Mouse (Mus musculus) midbrain, embryonic 10.5 days (tissue): ENCODE measurements at regions not wholly inside any gene's neighbourhood (a gene's known extent, or its start where the extent isn't known, plus 50 kb on each side); places are given as distances from the start of the nearest gene placed in this dataset.

Experiments used
- DNase-seq: peaks from one replicate; pipeline ENCODE4 v3.0.0-alpha.2; 2017; ENCODE audit warnings: low spot score
- H3K27ac ChIP-seq: fragments of 300-500 bp; sonication (generic); replicated peaks from 2 replicates; pipeline ENCODE4 v1.5.1; 2016; ENCODE audit warnings: mild to moderate bottlenecking
- H3K27me3 ChIP-seq: fragments of 300-500 bp; sonication (generic); 2 replicates; pipeline ENCODE4 v1.6.1; 2016; ENCODE audit warnings: low read depth, mild to moderate bottlenecking; ENCODE audit not compliant: poor library complexity, severe bottlenecking
- H3K36me3 ChIP-seq: fragments of 300-500 bp; sonication (generic); 2 replicates; pipeline ENCODE4 v1.6.1; 2016; ENCODE audit warnings: mild to moderate bottlenecking, moderate library complexity
- H3K4me1 ChIP-seq: fragments of 300-500 bp; sonication (generic); 2 replicates; pipeline ENCODE4 v1.6.1; 2016
- H3K4me3 ChIP-seq: fragments of 300-500 bp; sonication (generic); 2 replicates; pipeline ENCODE4 v1.5.1; 2016; ENCODE audit warnings: mild to moderate bottlenecking, moderate library complexity
- H3K9me3 ChIP-seq: fragments of 300-500 bp; sonication (generic); replicated peaks from 2 replicates; pipeline ENCODE4 v1.6.1; 2016; ENCODE audit warnings: mild to moderate bottlenecking
- WGBS: fragments of 180-500 bp; shearing (Covaris S2); methylation state at CpG from one replicate; pipeline ENCODE4 v1.1.7; 2016; 5-methylcytosine and 5-hydroxymethylcytosine counted together

DNA sequence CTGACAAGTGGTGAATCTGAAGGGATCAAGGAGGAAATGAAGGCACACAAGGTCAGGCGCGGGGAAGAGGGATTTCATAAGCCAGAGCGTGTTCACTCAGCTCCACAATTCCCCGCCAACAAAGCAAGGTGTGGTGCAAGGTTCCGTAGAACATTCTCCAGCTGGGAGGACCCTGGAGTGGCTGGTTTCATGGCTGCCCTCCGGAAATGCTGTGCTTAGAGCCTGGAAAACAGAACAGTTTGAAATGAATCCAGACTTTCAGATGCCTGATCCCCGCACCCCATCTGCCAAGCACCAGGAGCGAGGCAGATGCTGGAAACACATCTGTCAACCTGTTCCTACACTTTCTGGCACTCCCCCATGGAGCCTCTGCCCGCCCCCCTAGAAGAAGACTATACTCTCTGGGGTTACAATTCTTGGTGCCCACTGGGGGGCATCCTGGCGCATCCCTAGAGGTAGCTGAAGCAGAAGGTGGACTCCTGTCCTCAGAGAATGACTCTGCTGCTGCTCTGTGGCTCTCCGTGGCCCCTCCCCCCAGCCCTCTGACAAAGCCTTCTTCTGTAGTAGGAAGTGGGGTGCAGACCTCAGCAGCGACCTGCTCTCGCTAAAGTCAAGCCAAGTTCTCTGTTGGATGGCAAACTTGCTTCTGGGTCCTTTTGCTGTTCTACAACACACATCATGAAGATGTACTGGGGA lies 54.5 kb upstream of the Mafb start:
- 28% methylated on average over 13 of the region's 13 CpGs for WGBS
- DNase-seq, result peak; percentile 18
- Histone ChIP-seq H3K9me3 (no peaks in the 10 kb centered on the region), H3K27ac (peak overlapping the region; percentile 28; the same call in 1 of the 2 replicates), H3K27me3 (no peaks in the 10 kb centered on the region), H3K36me3 (no peaks in the 10 kb centered on the region), H3K4me1 (peaks cover 20% of the 10 kb centered on the region), H3K4me3 (no peak overlapping the region)

DNA sequence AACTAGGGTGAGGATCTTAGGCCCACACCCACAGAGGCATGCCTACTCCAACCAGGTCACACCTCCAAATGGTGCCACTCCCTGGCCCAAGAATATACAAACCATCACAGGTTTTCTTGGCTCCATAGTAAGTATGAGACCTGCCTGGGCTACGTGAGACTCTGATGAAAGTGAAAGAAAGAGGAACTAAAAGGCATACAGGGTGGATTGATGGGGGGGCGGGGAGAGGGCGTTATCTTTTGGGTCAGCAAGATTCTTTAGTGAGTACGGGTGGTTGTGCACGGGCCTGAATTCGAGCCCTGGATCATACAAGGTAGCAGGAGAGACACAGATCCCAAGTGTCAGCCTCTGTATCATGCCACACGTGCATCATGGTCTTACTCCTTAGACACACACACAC lies 57.6 kb upstream of the Mafb start:
- H3K36me3 ChIP-seq, result no peaks in the 10 kb centered on the region
- H3K9me3 ChIP-seq, result no peaks in the 10 kb centered on the region
- H3K27ac ChIP-seq, result no peak overlapping the region
- H3K4me1 ChIP-seq, result peaks cover 20% of the 10 kb centered on the region
- no peaks in the 10 kb centered on the region for H3K27me3 ChIP-seq
- DNase-seq, result no peak
- WGBS, result 91% methylated on average over 7 of the region's 7 CpGs
- no peak overlapping the region for H3K4me3 ChIP-seq

GRCm38 (mm10) chr2:160427431-160427830 lies 60.6 kb upstream of the Mafb start:
- H3K9me3 ChIP-seq, result no peaks in the 10 kb centered on the region
- no peaks in the 10 kb centered on the region for H3K36me3 ChIP-seq
- no peaks in the 10 kb centered on the region for H3K27me3 ChIP-seq
- no peak overlapping the region for H3K27ac ChIP-seq
- no peak for DNase-seq
- WGBS, result 85% methylated on average over 10 of the region's 10 CpGs
- H3K4me1 ChIP-seq, result no peaks in the 10 kb centered on the region
- no peak overlapping the region for H3K4me3 ChIP-seq

GRCm38 (mm10) chr2:160433252-160433651 lies 66.4 kb upstream of the Mafb start:
- Histone ChIP-seq H3K27ac (no peak overlapping the region; the same call in 1 of the 2 replicates), H3K4me3 (no peak overlapping the region), H3K27me3 (no peaks in the 10 kb centered on the region), H3K4me1 (no peaks in the 10 kb centered on the region), H3K36me3 (no peaks in the 10 kb centered on the region), H3K9me3 (no peaks in the 10 kb centered on the region)
- WGBS, result 80% methylated on average over 10 of the region's 10 CpGs
- DNase-seq, result no peak

GRCm38 (mm10) chr2:160434701-160435100 lies 67.8 kb upstream of the Mafb start:
- no peaks in the 10 kb centered on the region for H3K36me3 ChIP-seq
- H3K4me3 ChIP-seq, result no peak overlapping the region
- no peaks in the 10 kb centered on the region for H3K4me1 ChIP-seq
- 0 out of 2 replicates have a peak, but pooled peaks cover 5% of the 10 kb centered on the region for H3K27me3 ChIP-seq
- DNase-seq, result no peak
- 89% methylated on average over 5 of the region's 5 CpGs for WGBS
- H3K27ac ChIP-seq, result no peak overlapping the region
- H3K9me3 ChIP-seq, result no peaks in the 10 kb centered on the region

- Histone ChIP-seq H3K4me3 (no peak overlapping the region), H3K27ac (no peak overlapping the region), H3K9me3 (no peaks in the 10 kb centered on the region), H3K4me1 (no peaks in the 10 kb centered on the region), H3K27me3 (0 out of 2 replicates have a peak, but pooled peaks cover 5% of the 10 kb centered on the region), H3K36me3 (no peaks in the 10 kb centered on the region)
- DNase-seq, result no peak
- 89% methylated on average over 3 of the region's 3 CpGs for WGBS
Measured at GRCm38 (mm10) chr2:160435622-160436021, 68.8 kb upstream of the Mafb start.

DNA sequence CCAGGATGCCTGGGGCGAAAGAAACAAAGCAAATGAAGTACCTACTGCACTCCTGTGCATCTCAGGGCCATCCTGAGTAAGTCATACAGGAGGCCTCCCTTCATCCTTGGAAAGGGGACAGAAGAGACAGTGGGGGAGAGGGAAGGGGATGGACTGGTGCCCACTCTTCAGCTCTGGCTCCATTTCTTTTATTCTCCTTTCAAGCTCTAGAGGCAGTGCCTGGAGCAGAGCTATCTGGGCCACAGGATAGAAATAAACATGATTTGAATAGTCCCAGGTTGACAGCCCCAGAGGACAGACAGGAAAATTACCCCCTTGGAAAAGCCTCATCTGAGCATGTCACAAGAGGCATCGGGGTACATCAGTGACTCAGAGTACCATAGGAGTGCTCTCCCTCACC lies 72.2 kb upstream of the Mafb start:
- Histone ChIP-seq H3K36me3 (no peaks in the 10 kb centered on the region), H3K27ac (no peak overlapping the region), H3K4me1 (no peaks in the 10 kb centered on the region), H3K27me3 (0 out of 2 replicates have a peak, but pooled peaks cover 5% of the 10 kb centered on the region), H3K4me3 (no peak overlapping the region), H3K9me3 (no peaks in the 10 kb centered on the region)
- WGBS, result 83% methylated on average over 2 of the region's 2 CpGs
- DNase-seq, result no peak

DNA sequence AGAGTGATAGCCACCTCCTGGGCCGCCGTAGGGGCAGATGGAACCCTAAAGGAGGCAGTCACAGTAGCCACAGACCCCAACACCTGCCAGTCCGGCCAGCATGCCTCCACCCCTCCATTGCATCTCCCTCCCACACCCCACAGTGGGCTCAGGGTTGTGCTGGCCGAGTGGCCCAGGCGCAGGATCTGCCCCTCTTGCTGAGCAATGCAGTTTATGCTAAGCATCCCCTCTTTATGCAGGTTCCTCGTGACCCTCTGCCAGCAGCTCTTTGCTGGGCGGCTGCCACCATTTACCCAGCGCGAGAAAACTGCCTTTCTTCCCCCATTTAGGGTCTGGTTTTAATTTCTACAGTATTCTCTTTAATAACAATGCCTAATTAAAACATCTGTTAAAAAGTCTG lies 73.4 kb upstream of the Mafb start:
- Histone ChIP-seq H3K36me3 (no peaks in the 10 kb centered on the region), H3K4me1 (no peaks in the 10 kb centered on the region; the same call in 1 of the 2 replicates), H3K4me3 (no peak overlapping the region), H3K27ac (no peak overlapping the region), H3K27me3 (0 out of 2 replicates have a peak, but pooled peaks cover 5% of the 10 kb centered on the region), H3K9me3 (no peaks in the 10 kb centered on the region)
- WGBS, result 82% methylated on average over 9 of the region's 9 CpGs
- DNase-seq, result no peak

- WGBS, result 7% methylated on average over 8 of the region's 8 CpGs
- peak overlapping the region; percentile 91 for H3K27ac ChIP-seq
Measured at GRCm38 (mm10) chr2:160451057-160451456, 84.2 kb upstream of the Mafb start.

DNA sequence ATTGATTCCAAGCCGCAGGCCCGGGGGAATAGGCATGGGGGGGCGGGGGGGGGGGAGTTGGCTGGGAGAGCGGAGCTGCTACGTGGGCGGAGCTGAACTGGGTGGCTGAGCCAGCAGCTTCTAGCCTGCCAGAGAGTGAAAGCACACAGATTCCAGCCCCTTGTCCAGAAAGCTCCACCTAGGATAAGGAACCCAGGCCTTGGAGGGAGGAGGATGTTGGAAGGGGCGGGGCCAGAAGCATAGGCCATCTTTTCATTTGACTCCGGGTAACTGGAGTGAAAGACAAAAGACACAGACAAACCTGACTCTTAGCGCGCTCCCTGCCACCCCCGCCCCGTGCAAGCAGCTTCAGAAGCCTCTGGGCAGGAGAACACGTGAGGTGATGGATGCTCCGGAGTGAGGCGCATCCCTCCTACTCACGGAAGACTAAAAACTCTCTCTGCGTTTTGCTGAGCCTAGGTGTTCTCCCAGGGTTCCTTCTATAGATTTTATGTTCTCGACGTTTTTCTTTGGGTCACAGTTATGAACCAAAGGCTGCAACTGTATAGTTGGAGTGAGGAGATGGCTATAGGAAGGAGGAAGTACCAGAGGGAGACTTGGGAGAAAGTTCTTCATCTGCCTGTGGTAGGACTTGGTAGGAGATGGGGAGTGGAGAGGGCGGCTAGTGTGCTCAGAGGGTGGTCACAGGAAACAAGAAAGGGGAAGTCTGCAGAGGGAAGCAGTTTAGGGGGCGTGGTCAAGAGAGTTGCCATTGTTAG lies 84.8 kb upstream of the Mafb start:
- Histone ChIP-seq H3K27ac (peak overlapping the region; percentile 91), H3K9me3 (no peaks in the 10 kb centered on the region), H3K4me1 (peaks cover 35% of the 10 kb centered on the region), H3K4me3 (peak overlapping the region; percentile 56), H3K36me3 (no peaks in the 10 kb centered on the region), H3K27me3 (peaks cover 12% of the 10 kb centered on the region)
- DNase-seq, result peak; percentile 84
- WGBS, result under 1% methylated on average over 21 of the region's 21 CpGs

More at GRCm38 (mm10) chr2:160451057-160451456, 84.2 kb upstream of the Mafb start:
- H3K27me3 ChIP-seq, result peaks cover 12% of the 10 kb centered on the region
- no peaks in the 10 kb centered on the region for H3K36me3 ChIP-seq
- no peaks in the 10 kb centered on the region for H3K9me3 ChIP-seq
- H3K4me3 ChIP-seq, result peak overlapping the region; percentile 56
- peaks cover 35% of the 10 kb centered on the region for H3K4me1 ChIP-seq
- no peak for DNase-seq

DNA sequence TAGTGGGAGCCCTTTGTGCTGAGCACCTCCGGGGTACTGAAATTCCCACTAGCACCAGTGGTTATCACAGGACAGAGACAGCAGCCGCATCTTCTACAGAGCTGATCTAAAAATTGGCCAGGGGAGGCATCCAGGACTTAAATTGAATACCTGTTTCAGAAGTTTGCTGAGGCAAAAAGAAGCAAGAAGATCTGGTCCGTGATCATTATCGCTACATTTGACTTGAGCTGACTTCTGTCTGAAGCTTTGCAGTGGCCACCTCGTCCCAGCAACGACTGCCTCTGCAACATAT lies 85.3 kb upstream of the Mafb start:
- WGBS, result 20% methylated on average over 6 of the region's 6 CpGs
- H3K4me3 ChIP-seq, result peak overlapping the region; percentile 56

GRCm38 (mm10) chr2:160452730-160453129 lies 85.9 kb upstream of the Mafb start:
- H3K9me3 ChIP-seq, result no peaks in the 10 kb centered on the region

More for the DNA sequence above, 85.3 kb upstream of the Mafb start:
- Histone ChIP-seq H3K4me1 (peaks cover 32% of the 10 kb centered on the region), H3K36me3 (no peaks in the 10 kb centered on the region), H3K27ac (peak overlapping the region; percentile 91), H3K27me3 (peaks cover 12% of the 10 kb centered on the region), H3K9me3 (no peaks in the 10 kb centered on the region)
- no peak for DNase-seq

GRCm38 (mm10) chr2:160455617-160456016 lies 88.8 kb upstream of the Mafb start:
- Histone ChIP-seq H3K27me3 (peaks cover under 1% of the 10 kb centered on the region), H3K4me3 (no peak overlapping the region), H3K27ac (no peak overlapping the region), H3K4me1 (peaks cover 22% of the 10 kb centered on the region), H3K36me3 (no peaks in the 10 kb centered on the region), H3K9me3 (no peaks in the 10 kb centered on the region)
- DNase-seq, result no peak
- 89% methylated on average over 10 of the region's 10 CpGs for WGBS

More at GRCm38 (mm10) chr2:160452730-160453129, 85.9 kb upstream of the Mafb start:
- H3K36me3 ChIP-seq, result no peaks in the 10 kb centered on the region
- peaks cover 31% of the 10 kb centered on the region for H3K4me1 ChIP-seq
- no peak overlapping the region for H3K27ac ChIP-seq
- no peak for DNase-seq
- peaks cover 12% of the 10 kb centered on the region for H3K27me3 ChIP-seq
- 92% methylated on average over 6 of the region's 6 CpGs for WGBS
- H3K4me3 ChIP-seq, result no peak overlapping the region
